Mouse (Mus musculus) liver, embryonic 14.5 days (tissue): Measurements from ENCODE around the gene Gm6096.

Experiments
- CTCF ChIP-seq: IDR thresholded peaks from 2 replicates; pipeline ENCODE4 v1.5.1; 2016; ENCODE audit warnings: antibody characterized with exemption, low read depth, control low read depth
- EP300 ChIP-seq: IDR thresholded peaks from 2 replicates; pipeline ENCODE4 v1.6.1; 2016; ENCODE audit warnings: antibody characterized with exemption, low read depth

- TF ChIP-seq CTCF (no peak), EP300 (no peak)
These were observed 29.1 kb upstream of the Gm6096 start for GRCm38 (mm10) chr7:34221594-34222250.
